10 mouse cellular contexts compared by ENCODE assay signal in genomic region chr11:101462583-101463440, GRCm38 (mm10). TPM values are rescaled to one million over a fixed set of nuclear protein-coding genes. Genes with fewer than 3 reads are reported as not detected.
DNase-seq lines count a peak whose midpoint lies in the region; ATAC-seq and TF ChIP-seq lines count a peak whose summit lies in the region.
"Had no signal": no experiment of that assay in that cellular context is flagged by ENCODE, and none has a peak within 500 bp of the region (broad histone marks: within the 10 kb centered on the region; RNA-seq: fewer than 3 reads in every experiment).

No protein-coding gene starts in this region.

- H3K4me1 ChIP-seq in CH12.LX (ENCODE audit: control insufficient read depth in 1 of 2, insufficient read depth in 2 of 2), result peaks cover 21 to 63% of the 10 kb centered on the region in 2 experiments
- H3K4me1 ChIP-seq in hindbrain, embryonic 12.5 days, result peaks cover 58% of the 10 kb centered on the region
- H3K4me1 ChIP-seq in midbrain, embryonic 11.5 days (ENCODE audit: control insufficient read depth, insufficient read depth, low read length), result peaks cover 42% of the 10 kb centered on the region
- H3K4me1 ChIP-seq in kidney, adult 2 months (ENCODE audit: control insufficient read depth, insufficient read depth, low read length), result peaks cover 11% of the 10 kb centered on the region; the same call in 1 of the 2 replicates
- H3K4me1 ChIP-seq in thymus, adult 2 months (replicated peaks; ENCODE audit: control insufficient read depth, insufficient read depth, low read length), result peaks cover 18% of the 10 kb centered on the region

- peak; percentile 72 for TF ChIP-seq EP300 in CH12.LX (IDR thresholded peaks at IDR 0.05; ENCODE audit: low read length)

- WGBS in hindbrain, embryonic 12.5 days, result 31% methylated on average over 13 of the region's 13 CpGs
- 41% methylated on average over 13 of the region's 13 CpGs for WGBS in midbrain, embryonic 11.5 days
- WGBS in kidney, adult 2 months, result 43% methylated on average over 13 of the region's 13 CpGs
- WGBS in thymus, adult 2 months, result 44% methylated on average over 13 of the region's 13 CpGs

- DNase-seq in CH12.LX (ENCODE audit: extremely low read depth), result peak; percentile 79
- DNase-seq in MN1 (ENCODE audit: low spot score), result peak; percentile 83
- peak; percentile 91 for DNase-seq in midbrain, embryonic 11.5 days (ENCODE audit: low spot score, missing footprints)
- no peak for DNase-seq in kidney, adult 2 months
- no peak for DNase-seq in ovary, adult 18-20 months (ENCODE audit: low spot score)
- no peak for DNase-seq in thymus, adult 2 months
- DNase-seq: lung, postnatal 4 days; thymus, adult 18-20 months had no signal

- H3K27ac ChIP-seq in CH12.LX (ENCODE audit: insufficient read depth, low read depth), result no peak overlapping the region
- peak overlapping the region; percentile 94 for H3K27ac ChIP-seq in hindbrain, embryonic 12.5 days
- 0 out of 2 replicates have a peak overlapping the region, but pooled peaks have one; percentile 40 for H3K27ac ChIP-seq in midbrain, embryonic 11.5 days (ENCODE audit: low read depth, low read length)
- no peak overlapping the region for H3K27ac ChIP-seq in kidney, adult 2 months (ENCODE audit: insufficient read depth, low read depth, low read length)
- no peak overlapping the region for H3K27ac ChIP-seq in thymus, adult 2 months (ENCODE audit: control insufficient read depth, insufficient read depth, low read length)

- no peak for TF ChIP-seq POLR2A in CH12.LX (IDR thresholded peaks at IDR 0.05; ENCODE audit: low read depth, low read length)
- no peak for TF ChIP-seq POLR2A in kidney, adult 2 months (IDR thresholded peaks at IDR 0.05; ENCODE audit: low read depth, low read length)
- TF ChIP-seq POLR2A in thymus, adult 2 months (IDR thresholded peaks at IDR 0.05; ENCODE audit: control insufficient read depth, extremely low read depth, insufficient read depth, low read length, poor library complexity), result no peak

- peaks cover 34 to 46% of the 10 kb centered on the region in 2 experiments for H3K36me3 ChIP-seq in CH12.LX (replicated peaks in 1 of 2; ENCODE audit: control insufficient read depth in 1 of 2, insufficient read depth in 1 of 2, low read length in 1 of 2)
- H3K36me3 ChIP-seq in hindbrain, embryonic 12.5 days, result peaks cover 46% of the 10 kb centered on the region
- no peaks in the 10 kb centered on the region; the same call in 1 of the 2 replicates for H3K36me3 ChIP-seq in midbrain, embryonic 11.5 days (ENCODE audit: control insufficient read depth, insufficient read depth, low read length)
- H3K36me3 ChIP-seq in kidney, adult 2 months (ENCODE audit: control insufficient read depth, insufficient read depth, low read length), result no peaks in the 10 kb centered on the region
- H3K36me3 ChIP-seq in thymus, adult 2 months (ENCODE audit: control insufficient read depth, insufficient read depth, low read length), result peaks cover 16% of the 10 kb centered on the region; the same call in 1 of the 2 replicates

- H3K79me2 ChIP-seq in CH12.LX (replicated peaks; ENCODE audit: control insufficient read depth, extremely low read depth, insufficient read depth, poor library complexity, severe bottlenecking), result no peaks in the 10 kb centered on the region

- no peak overlapping the region for H3K9ac ChIP-seq in CH12.LX (ENCODE audit: insufficient read depth, low read depth)
- H3K9ac ChIP-seq in hindbrain, embryonic 12.5 days, result no peak overlapping the region; the same call in 1 of the 2 replicates
- peak overlapping the region; percentile 16; the same call in 1 of the 2 replicates for H3K9ac ChIP-seq in midbrain, embryonic 11.5 days (ENCODE audit: low read length)

- dilution Hi-C loops in CH12.LX (cut with MboI; ENCODE audit: extremely low pct_ligation_motif_present, extremely low pct_unique_long_range_greater_than_20kb, low sequenced_read_pairs), result no loop called here

- 0 out of 2 replicates have a peak, but pooled peaks have one; percentile 46 for ATAC-seq in hindbrain, embryonic 12.5 days (ENCODE audit: low FRiP score)
- peak; percentile 80 for ATAC-seq in midbrain, embryonic 11.5 days (ENCODE audit: low FRiP score)

- H3K9me3 ChIP-seq in CH12.LX (replicated peaks; ENCODE audit: low read length), result no peaks in the 10 kb centered on the region
- H3K9me3 ChIP-seq in hindbrain, embryonic 12.5 days (replicated peaks), result no peaks in the 10 kb centered on the region
- H3K9me3 ChIP-seq in midbrain, embryonic 11.5 days (ENCODE audit: control insufficient read depth, low read length), result no peaks in the 10 kb centered on the region

- H3K4me2 ChIP-seq in CH12.LX (ENCODE audit: insufficient read depth, low read depth, poor library complexity, severe bottlenecking), result no peak overlapping the region; the same call in 1 of the 2 replicates
- peak overlapping the region; percentile 83 for H3K4me2 ChIP-seq in hindbrain, embryonic 12.5 days (replicated peaks)
- H3K4me2 ChIP-seq in midbrain, embryonic 11.5 days, result peak overlapping the region; percentile 95

- no peak for TF ChIP-seq CTCF in CH12.LX (conservative IDR thresholded peaks at IDR 0.05 in 1 of 2, IDR thresholded peaks at IDR 0.05 in 1 of 2; ENCODE audit: low read depth in 2 of 2, low read length in 2 of 2)
- TF ChIP-seq CTCF in kidney, adult 2 months (conservative IDR thresholded peaks at IDR 0.05; ENCODE audit: insufficient read depth, insufficient read length, low read depth, low read length), result no peak
- no peak for TF ChIP-seq CTCF in thymus, adult 2 months (IDR thresholded peaks at IDR 0.05; ENCODE audit: borderline replicate concordance, control insufficient read depth, extremely low read depth, insufficient read depth, low read length, poor library complexity)

- in situ Hi-C loops in CH12.LX (cut with MboI; ENCODE audit: low pct_ligation_motif_present, low pct_unique_long_range_greater_than_20kb, low sequenced_read_pairs), result no loop called here

- TF ChIP-seq RAD21 in CH12.LX (IDR thresholded peaks at IDR 0.05; ENCODE audit: low read depth, low read length), result no peak

- no peak overlapping the region for H3K4me3 ChIP-seq in CH12.LX (replicated peaks in 1 of 3; ENCODE audit: low read depth in 2 of 3, low read length in 2 of 3, poor library complexity in 1 of 3)
- peak overlapping the region; percentile 92 for H3K4me3 ChIP-seq in hindbrain, embryonic 12.5 days
- no peak overlapping the region for H3K4me3 ChIP-seq in midbrain, embryonic 11.5 days (ENCODE audit: low read depth, low read length)
- H3K4me3 ChIP-seq in kidney, adult 2 months (ENCODE audit: insufficient read depth, low read depth, low read length), result no peak overlapping the region
- H3K4me3 ChIP-seq in thymus, adult 2 months (ENCODE audit: control insufficient read depth, insufficient read depth, low read length), result no peak overlapping the region
- H3K4me3 ChIP-seq: erythroblast, embryonic 14.5 days had no signal

- H3K27me3 ChIP-seq in CH12.LX (replicated peaks), result peaks cover 11% of the 10 kb centered on the region
- H3K27me3 ChIP-seq in hindbrain, embryonic 12.5 days, result no peaks in the 10 kb centered on the region
- peaks cover 2% of the 10 kb centered on the region; the same call in 1 of the 2 replicates for H3K27me3 ChIP-seq in midbrain, embryonic 11.5 days (ENCODE audit: control insufficient read depth, insufficient read depth, low read length)
- H3K27me3 ChIP-seq in kidney, adult 2 months (replicated peaks; ENCODE audit: control insufficient read depth, insufficient read depth, low read length), result no peaks in the 10 kb centered on the region
- H3K27me3 ChIP-seq in thymus, adult 2 months (ENCODE audit: control insufficient read depth, insufficient read depth, low read length), result no peaks in the 10 kb centered on the region

RNA-seq across cellular contexts. Expression of gene Rnd2, which starts 2.0 kb away (rescaled TPM):
- total RNA-seq in CH12.LX (2012; rRNA removed) (2.8 and 3.4 TPM in 2 replicates), CH12.LX (2014; rRNA removed) (1.1 and 1.4 TPM in 2 replicates)
- polyA plus RNA-seq in CH12.LX (2012; ENCODE audit: insufficient read length, low read depth), result 4.5 and 4.6 TPM in 2 replicates
- 112 and 121 TPM in 2 replicates for polyA plus RNA-seq in hindbrain, embryonic 12.5 days (2016; fragmentation: Nextera tagmentation; extraction: Ambion mirVana)
- polyA plus RNA-seq in midbrain, embryonic 11.5 days (2014; fragmentation: Nextera tagmentation; extraction: Ambion mirVana), result 35.5 and 37.5 TPM in 2 replicates
- 14.1 and 15.3 TPM in 2 replicates for polyA plus RNA-seq in kidney, adult 2 months (2012; rRNA removed)
- polyA plus RNA-seq in thymus, adult 2 months (2012; rRNA removed), result 3.5 and 4.3 TPM in 2 replicates

RNA-seq across cellular contexts. Expression of gene Vat1, which starts 3.2 kb away (rescaled TPM):
- total RNA-seq in CH12.LX (2012; rRNA removed) (20.2 and 29.9 TPM in 2 replicates), CH12.LX (2014; rRNA removed) (14.5 and 14.9 TPM in 2 replicates)
- polyA plus RNA-seq in CH12.LX (2012; ENCODE audit: insufficient read length, low read depth), result 46.0 and 49.4 TPM in 2 replicates
- 94.8 and 95.7 TPM in 2 replicates for polyA plus RNA-seq in hindbrain, embryonic 12.5 days (2016; fragmentation: Nextera tagmentation; extraction: Ambion mirVana)
- polyA plus RNA-seq in midbrain, embryonic 11.5 days (2014; fragmentation: Nextera tagmentation; extraction: Ambion mirVana), result 43.5 and 47.6 TPM in 2 replicates
- 59.2 and 62.5 TPM in 2 replicates for polyA plus RNA-seq in kidney, adult 2 months (2012; rRNA removed)
- polyA plus RNA-seq in thymus, adult 2 months (2012; rRNA removed), result 67.9 and 73.6 TPM in 2 replicates

RNA-seq across cellular contexts. Expression of gene Ifi35, which starts 14.6 kb away (rescaled TPM):
- 49.3 and 59.3 TPM in 2 replicates for total RNA-seq in CH12.LX (2012; rRNA removed)
- total RNA-seq in CH12.LX (2014; rRNA removed), result 74.9 and 79.1 TPM in 2 replicates
- 63.7 and 67.6 TPM in 2 replicates for polyA plus RNA-seq in CH12.LX (2012; ENCODE audit: insufficient read length, low read depth)
- polyA plus RNA-seq in hindbrain, embryonic 12.5 days (2016; fragmentation: Nextera tagmentation; extraction: Ambion mirVana), result 4.2 and 5.7 TPM in 2 replicates
- 2.7 and 4.1 TPM in 2 replicates for polyA plus RNA-seq in midbrain, embryonic 11.5 days (2014; fragmentation: Nextera tagmentation; extraction: Ambion mirVana)
- polyA plus RNA-seq in kidney, adult 2 months (2012; rRNA removed), result 25.6 and 29.6 TPM in 2 replicates
- 63.6 and 83.6 TPM in 2 replicates for polyA plus RNA-seq in thymus, adult 2 months (2012; rRNA removed)

RNA-seq across cellular contexts. Expression of gene Rpl27, which starts 20.7 kb away (rescaled TPM):
- total RNA-seq in CH12.LX (2012; rRNA removed) (3,039 and 3,055 TPM in 2 replicates), CH12.LX (2014; rRNA removed) (5,415 and 5,728 TPM in 2 replicates)
- polyA plus RNA-seq in CH12.LX (2012; ENCODE audit: insufficient read length, low read depth), result 881 and 909 TPM in 2 replicates
- polyA plus RNA-seq in hindbrain, embryonic 12.5 days (2016; fragmentation: Nextera tagmentation; extraction: Ambion mirVana), result 320 and 344 TPM in 2 replicates
- polyA plus RNA-seq in midbrain, embryonic 11.5 days (2014; fragmentation: Nextera tagmentation; extraction: Ambion mirVana), result 385 and 399 TPM in 2 replicates
- 408 and 409 TPM in 2 replicates for polyA plus RNA-seq in kidney, adult 2 months (2012; rRNA removed)
- 666 and 730 TPM in 2 replicates for polyA plus RNA-seq in thymus, adult 2 months (2012; rRNA removed)

RNA-seq across cellular contexts. Expression of gene Ptges3l, which starts 37.7 kb away (rescaled TPM):
- total RNA-seq in CH12.LX (2012; rRNA removed) (2.3 and 2.4 TPM in 2 replicates), CH12.LX (2014; rRNA removed) (1.9 and 2.3 TPM in 2 replicates)
- 2.2 and 3.0 TPM in 2 replicates for polyA plus RNA-seq in CH12.LX (2012; ENCODE audit: insufficient read length, low read depth)
- polyA plus RNA-seq in hindbrain, embryonic 12.5 days (2016; fragmentation: Nextera tagmentation; extraction: Ambion mirVana), result 3.0 and 5.9 TPM in 2 replicates
- 1.7 and 2.4 TPM in 2 replicates for polyA plus RNA-seq in midbrain, embryonic 11.5 days (2014; fragmentation: Nextera tagmentation; extraction: Ambion mirVana)
- 4.6 and 6.0 TPM in 2 replicates for polyA plus RNA-seq in kidney, adult 2 months (2012; rRNA removed)
- polyA plus RNA-seq in thymus, adult 2 months (2012; rRNA removed), result 1.3 and 3.1 TPM in 2 replicates
- polyA plus RNA-seq: erythroblast, embryonic 14.5 days had no signal

Comparison
In these comparisons a context has a peak if more than half of its experiments do, and no peak if none do; other contexts are left out.
1. DNase-seq: peak in CH12.LX (single experiment), MN1 (single experiment) and midbrain, embryonic 11.5 days (single experiment); none in kidney, adult 2 months (single experiment), ovary, adult 18-20 months (single experiment) and thymus, adult 2 months (single experiment).
2. H3K27ac ChIP-seq: peak in hindbrain, embryonic 12.5 days (single experiment) and midbrain, embryonic 11.5 days (single experiment); none in CH12.LX (single experiment), kidney, adult 2 months (single experiment) and thymus, adult 2 months (single experiment).